Mouse (Mus musculus) stomach, embryonic 15.5 days (tissue): ENCODE data around the gene Pdzd9. TPM values are rescaled to one million over a fixed set of nuclear protein-coding genes. Genes with fewer than 3 reads are reported as not detected.
"Not testable (repeated sequence)": the region's sequence is repeated elsewhere in the genome, so short reads cannot be mapped to it uniquely, and the experiment has no call there.

Source experiments
- ATAC-seq: fragments of 200-750 bp; cut with Nextera tagmentation; 2 replicates; pipeline ENCODE4 v1.8.0; 2017; ENCODE audit warnings: low read depth, moderate number of reproducible peaks, moderate TSS enrichment; ENCODE audit not compliant: insufficient read depth, low FRiP score
- H3K27ac ChIP-seq: fragments of 300-500 bp; sonication (generic); 2 replicates; pipeline ENCODE4 v1.5.1; 2015; ENCODE audit warnings: mild to moderate bottlenecking, inconsistent platforms
- H3K27me3 ChIP-seq: fragments of 300-500 bp; sonication (generic); replicated peaks from 2 replicates; pipeline ENCODE4 v1.6.1; 2015; ENCODE audit warnings: inconsistent platforms
- H3K36me3 ChIP-seq: fragments of 300-500 bp; sonication (generic); 2 replicates; pipeline ENCODE4 v1.6.1; 2015; ENCODE audit warnings: inconsistent platforms
- H3K4me1 ChIP-seq: fragments of 300-500 bp; sonication (generic); 2 replicates; pipeline ENCODE4 v1.6.1; 2015; ENCODE audit warnings: inconsistent platforms
- H3K4me2 ChIP-seq: fragments of 300-500 bp; sonication (generic); 2 replicates; pipeline ENCODE4 v1.6.1; 2015; ENCODE audit warnings: mild to moderate bottlenecking, inconsistent platforms
- H3K4me3 ChIP-seq: fragments of 300-500 bp; sonication (generic); replicated peaks from 2 replicates; pipeline ENCODE4 v1.5.1; 2015; ENCODE audit warnings: inconsistent platforms
- H3K9ac ChIP-seq: fragments of 300-500 bp; sonication (generic); 2 replicates; pipeline ENCODE4 v1.6.1; 2015; ENCODE audit warnings: inconsistent platforms
- H3K9me3 ChIP-seq: fragments of 300-500 bp; sonication (generic); 2 replicates; pipeline ENCODE4 v1.6.1; 2016; ENCODE audit warnings: inconsistent platforms
- WGBS: fragments of 180-500 bp; shearing (Covaris S2); methylation state at CpG from one replicate; pipeline ENCODE4 v1.1.7; 2015; 5-methylcytosine and 5-hydroxymethylcytosine counted together
- polyA plus RNA-seq: library from polyadenylated mRNA; unstranded; fragments of >200 nt; fragmentation: Nextera tagmentation; extraction: Ambion mirVana; gene quantifications from 2 replicates; pipeline ENCODE4 v1.2.1, GENCODE M21; 2015

The Pdzd9 gene
- 0.28 and 0.44 TPM in 2 replicates for polyA plus RNA-seq

DNA sequence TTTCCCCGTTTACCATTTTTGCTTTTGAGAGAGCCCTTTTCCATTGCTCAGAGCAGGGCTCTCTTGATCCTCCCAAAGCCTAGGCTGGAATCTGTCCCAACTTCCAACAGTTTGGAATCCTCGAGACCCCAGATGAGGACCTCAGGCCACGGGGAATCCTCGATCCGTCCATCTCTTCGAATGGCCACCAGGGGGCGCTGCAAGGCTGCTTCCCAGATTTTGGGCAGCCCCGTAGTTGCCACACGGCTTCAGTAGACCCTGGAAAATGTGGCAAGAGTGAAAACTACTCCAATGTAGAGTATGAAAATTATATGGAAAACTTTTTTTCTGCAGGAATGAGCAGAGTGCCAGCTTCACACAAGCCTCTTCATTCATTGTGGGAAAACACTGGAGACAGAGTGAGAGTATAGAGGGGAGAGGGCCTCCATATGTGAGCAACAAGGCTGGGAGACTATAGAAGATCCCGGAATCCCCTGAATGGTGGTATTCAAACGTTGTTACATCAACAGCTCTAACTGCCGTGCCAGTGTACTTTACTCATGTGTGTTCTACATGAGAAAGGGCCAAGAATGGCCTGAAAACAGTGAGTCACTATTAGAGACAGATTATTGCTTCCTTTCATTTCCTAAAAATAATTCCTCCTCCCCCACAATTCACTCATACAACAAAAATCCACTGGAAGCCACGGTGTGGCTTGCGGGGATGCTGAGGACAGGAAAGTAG lies at the start of gene Pdzd9:
Gene Pdzd9 (minus strand): TSS at position 191 of the 723 bp plus-strand sequence.
- H3K9ac ChIP-seq: no peak within 1 kb of the TSS
- H3K9me3 ChIP-seq: no peaks in the 10 kb centered on the region
- no peaks in the 10 kb centered on the region for H3K36me3 ChIP-seq
- 21% methylated on average over 14 of the region's 14 CpGs for WGBS
- H3K27ac ChIP-seq: no peak within 1 kb of the TSS
- H3K4me1 ChIP-seq: peaks cover 5% of the 10 kb centered on the region; the same call in 1 of the 2 replicates
- no peak for ATAC-seq
- H3K4me2 ChIP-seq: no peak within 1 kb of the TSS; the same call in 1 of the 2 replicates
- no peaks in the 10 kb centered on the region for H3K27me3 ChIP-seq
- no peak within 1 kb of the TSS for H3K4me3 ChIP-seq

DNA sequence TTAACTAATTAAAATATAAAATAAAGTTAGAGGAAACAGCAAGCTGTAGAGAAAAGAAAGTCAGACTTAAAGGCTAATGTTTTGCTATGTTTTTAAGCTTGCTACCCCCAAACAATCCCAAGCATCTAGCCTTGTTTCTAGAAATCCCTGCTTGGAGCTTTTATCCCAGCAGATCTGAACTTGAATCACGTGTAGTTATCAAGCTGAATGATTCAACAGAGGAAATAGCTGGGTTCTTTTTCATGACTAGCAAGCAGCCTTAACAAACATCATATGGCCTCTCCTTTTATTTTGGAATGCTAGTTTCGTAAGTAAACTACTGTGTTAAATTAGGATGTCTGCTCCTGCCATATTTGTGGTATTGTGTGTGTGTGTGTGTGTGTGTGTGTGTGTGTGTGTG lies 47.1 kb upstream of the Pdzd9 start:
- no peak overlapping the region for H3K4me3 ChIP-seq
- H3K9ac ChIP-seq: no peak overlapping the region
- no peak overlapping the region for H3K27ac ChIP-seq
- no peaks in the 10 kb centered on the region for H3K36me3 ChIP-seq
- 57% methylated on average over 2 of the region's 2 CpGs for WGBS
- H3K27me3 ChIP-seq: no peaks in the 10 kb centered on the region
- no peak overlapping the region for H3K4me2 ChIP-seq
- ATAC-seq: no peak
- H3K9me3 ChIP-seq: no peaks in the 10 kb centered on the region
- H3K4me1 ChIP-seq: no peaks in the 10 kb centered on the region

DNA sequence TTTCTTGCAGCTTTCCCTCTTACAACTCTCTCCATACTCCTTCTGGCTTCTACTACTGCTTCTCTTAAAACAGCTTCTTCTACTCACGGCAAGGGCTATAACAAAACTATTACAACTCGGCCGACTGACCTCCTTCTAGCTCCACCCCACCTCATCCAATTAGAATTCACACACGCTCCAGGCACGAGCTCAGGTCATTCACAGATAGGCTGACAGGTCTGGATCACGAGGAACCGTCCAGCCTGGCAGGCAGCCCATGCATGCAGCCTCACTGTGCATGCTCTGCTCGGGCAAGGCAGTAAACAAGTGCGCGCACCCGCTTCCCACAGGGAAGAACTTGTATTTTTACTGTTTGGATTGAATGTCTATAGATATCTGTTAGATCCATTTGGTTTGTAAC lies 43.8 kb upstream of the Pdzd9 start:
- not testable (repeated sequence) for H3K4me1 ChIP-seq, H3K4me3 ChIP-seq, H3K36me3 ChIP-seq, H3K9ac ChIP-seq, H3K27ac ChIP-seq, ATAC-seq, H3K4me2 ChIP-seq, H3K9me3 ChIP-seq, H3K27me3 ChIP-seq
- 87% methylated on average over 11 of the region's 11 CpGs for WGBS

DNA sequence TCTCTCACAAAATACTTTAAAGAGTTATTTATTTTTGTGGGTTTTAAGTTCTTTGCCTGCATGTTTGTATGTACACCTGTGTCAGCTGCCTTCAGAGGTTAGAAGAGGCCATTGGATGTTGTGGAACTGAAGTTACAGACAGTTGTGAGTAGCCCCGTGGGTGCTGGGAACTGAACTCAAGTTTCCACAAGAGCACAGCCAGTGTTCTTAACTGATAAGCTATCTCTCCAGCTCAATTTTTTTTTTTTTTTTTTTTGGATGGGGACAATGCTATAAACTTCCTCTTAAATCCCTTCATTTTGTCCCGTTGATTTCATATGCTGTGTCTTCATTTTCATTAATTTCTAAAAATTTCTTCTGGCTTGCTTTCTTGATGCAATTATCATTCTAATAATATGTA lies 43.1 kb upstream of the Pdzd9 start:
- 89% methylated on average over 2 of the region's 2 CpGs for WGBS
- Histone ChIP-seq H3K27me3 (no peaks in the 10 kb centered on the region), H3K4me1 (no peaks in the 10 kb centered on the region), H3K4me3 (no peak overlapping the region), H3K27ac (no peak overlapping the region), H3K9ac (no peak overlapping the region), H3K9me3 (no peaks in the 10 kb centered on the region), H3K4me2 (no peak overlapping the region), H3K36me3 (no peaks in the 10 kb centered on the region)
- no peak for ATAC-seq

DNA sequence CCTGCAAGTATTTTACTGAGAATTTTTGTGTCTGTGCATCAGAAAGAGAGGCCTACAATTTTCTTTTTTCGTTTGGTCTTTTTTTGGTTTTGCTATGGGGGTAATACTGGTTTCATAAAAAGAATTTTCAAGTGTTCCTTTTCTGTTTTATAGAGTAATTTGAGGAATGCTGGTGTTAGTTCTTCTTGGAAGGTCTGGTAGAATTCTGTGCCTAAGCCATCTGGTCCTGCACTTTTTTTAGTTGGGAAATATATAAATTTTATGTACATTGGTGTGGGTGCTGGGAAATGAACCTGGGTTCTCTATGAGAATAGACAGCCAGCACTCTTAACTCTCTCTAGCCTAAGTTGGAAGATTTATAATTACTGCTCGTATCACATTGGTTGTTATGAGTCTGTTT lies 41.9 kb upstream of the Pdzd9 start:
- Histone ChIP-seq H3K36me3 (no peaks in the 10 kb centered on the region), H3K4me3 (no peak overlapping the region), H3K27ac (no peak overlapping the region), H3K4me1 (no peaks in the 10 kb centered on the region), H3K27me3 (no peaks in the 10 kb centered on the region), H3K9ac (no peak overlapping the region), H3K4me2 (no peak overlapping the region), H3K9me3 (no peaks in the 10 kb centered on the region)
- WGBS: 87% methylated on average over 2 of the region's 2 CpGs
- no peak for ATAC-seq

DNA sequence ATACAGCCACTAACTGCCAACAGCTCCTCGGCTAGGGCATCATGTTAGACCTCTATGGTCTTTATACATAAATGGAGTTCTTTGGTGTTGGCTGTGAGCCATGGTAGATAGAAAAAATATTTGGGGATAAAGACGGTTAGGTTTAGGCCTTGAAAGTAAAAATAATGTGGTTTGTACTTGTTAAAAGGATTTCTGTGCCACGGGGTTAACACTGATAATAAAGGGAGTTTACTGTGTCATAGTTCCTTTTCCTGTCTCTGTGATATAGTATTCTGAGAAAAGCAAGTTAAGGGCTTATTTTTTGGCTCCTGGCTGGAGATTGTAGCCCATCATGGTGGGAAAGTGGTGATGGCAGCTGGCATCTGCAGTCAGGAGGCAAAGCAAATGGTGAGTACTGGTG lies 33.7 kb upstream of the Pdzd9 start:
- H3K4me1 ChIP-seq: peaks cover 3% of the 10 kb centered on the region; the same call in 1 of the 2 replicates
- no peak overlapping the region for H3K27ac ChIP-seq
- H3K4me3 ChIP-seq: no peak overlapping the region
- 54% methylated on average over 3 of the region's 3 CpGs for WGBS
- no peaks in the 10 kb centered on the region for H3K27me3 ChIP-seq
- H3K9ac ChIP-seq: no peak overlapping the region
- H3K36me3 ChIP-seq: no peaks in the 10 kb centered on the region
- ATAC-seq: no peak
- no peaks in the 10 kb centered on the region for H3K9me3 ChIP-seq
- H3K4me2 ChIP-seq: no peak overlapping the region

DNA sequence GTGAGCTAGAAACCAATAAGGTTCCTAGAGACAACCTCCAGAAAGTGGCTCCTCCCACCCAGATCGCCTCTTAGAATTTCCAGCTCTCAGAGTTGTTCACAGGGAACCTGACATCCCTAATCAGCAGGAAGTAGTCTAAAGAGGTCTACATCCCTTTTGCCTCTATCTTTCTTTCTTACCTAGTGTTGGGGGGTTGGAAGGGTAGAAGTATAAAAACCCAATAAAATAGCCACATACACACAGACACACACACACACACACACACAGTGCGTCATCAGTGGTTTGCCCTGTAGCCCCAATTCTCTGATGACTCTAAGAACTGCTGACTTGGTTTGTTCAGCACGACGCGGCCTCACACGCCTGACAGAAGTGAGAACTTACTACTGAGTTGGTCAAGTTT lies 29.4 kb upstream of the Pdzd9 start:
- Histone ChIP-seq H3K4me2 (no peak overlapping the region), H3K27ac (no peak overlapping the region), H3K9ac (no peak overlapping the region), H3K4me1 (peaks cover 3% of the 10 kb centered on the region; the same call in 1 of the 2 replicates), H3K27me3 (no peaks in the 10 kb centered on the region), H3K4me3 (no peak overlapping the region), H3K36me3 (no peaks in the 10 kb centered on the region), H3K9me3 (no peaks in the 10 kb centered on the region)
- 89% methylated on average over 6 of the region's 6 CpGs for WGBS
- no peak for ATAC-seq

DNA sequence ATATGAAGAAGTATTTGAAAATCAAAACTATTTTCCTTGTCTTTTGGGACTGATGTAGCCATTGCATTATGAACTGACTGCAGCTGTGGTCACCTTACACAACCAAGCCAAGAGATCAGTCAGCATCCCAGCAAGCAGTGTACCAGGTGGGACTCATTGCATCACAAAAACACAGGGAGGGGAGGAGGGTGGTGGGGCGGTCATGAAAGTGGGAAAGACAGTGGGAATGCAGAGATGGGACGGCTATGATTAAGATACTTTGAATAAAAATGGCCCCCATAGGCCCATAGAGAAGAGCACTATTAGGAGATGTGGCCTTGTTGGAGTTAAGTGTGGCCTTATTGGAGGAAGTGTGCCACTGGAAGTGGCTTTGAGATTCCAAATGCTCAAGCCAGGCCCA lies 26.2 kb upstream of the Pdzd9 start:
- H3K4me3 ChIP-seq: no peak overlapping the region
- no peaks in the 10 kb centered on the region for H3K27me3 ChIP-seq
- no peak overlapping the region for H3K4me2 ChIP-seq
- no peak overlapping the region for H3K9ac ChIP-seq
- no peak overlapping the region for H3K27ac ChIP-seq
- H3K4me1 ChIP-seq: peaks cover 3% of the 10 kb centered on the region; the same call in 1 of the 2 replicates
- 95% methylated on average over 2 of the region's 2 CpGs for WGBS
- no peaks in the 10 kb centered on the region for H3K36me3 ChIP-seq
- no peaks in the 10 kb centered on the region for H3K9me3 ChIP-seq
- ATAC-seq: no peak

DNA sequence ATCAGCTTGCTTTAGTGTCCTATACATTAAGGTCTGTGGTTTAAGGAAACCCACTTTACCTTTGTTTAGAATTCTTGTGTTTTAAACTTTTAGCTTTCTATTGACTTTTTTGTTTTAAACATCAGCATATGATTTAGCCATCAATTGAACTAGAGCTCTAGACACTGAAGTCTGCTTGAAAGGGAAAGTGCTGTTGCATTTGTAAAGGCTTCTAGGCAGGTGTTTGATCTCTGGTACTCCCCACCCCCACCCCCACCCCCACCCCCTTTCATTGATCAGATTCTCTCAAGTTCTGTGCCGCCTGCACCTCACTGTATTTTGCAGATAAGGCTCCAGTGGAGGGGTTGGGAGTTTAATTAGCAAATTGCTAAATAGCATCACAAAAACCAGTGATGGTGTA lies 25.5 kb upstream of the Pdzd9 start:
- no peak overlapping the region for H3K4me2 ChIP-seq

DNA sequence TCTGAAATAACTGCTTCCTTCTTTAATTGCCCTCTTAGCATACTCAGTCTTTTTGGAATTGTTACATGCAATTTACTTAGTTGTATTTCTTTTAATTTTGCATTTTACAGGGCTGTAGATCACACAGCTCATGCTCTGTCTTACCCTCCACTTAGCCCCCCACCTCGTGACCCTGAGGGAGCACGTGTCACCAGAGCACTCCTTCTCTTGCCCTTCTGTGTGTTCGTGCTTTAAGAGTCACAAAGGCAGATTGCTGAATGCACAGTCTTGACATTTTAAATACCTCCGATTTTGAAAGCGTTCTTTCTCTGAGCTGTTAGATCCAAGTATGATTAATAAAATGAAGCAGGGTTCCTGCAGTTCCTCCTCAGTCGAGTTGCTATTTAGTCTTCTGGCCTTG lies 25.1 kb upstream of the Pdzd9 start:
- Histone ChIP-seq H3K27me3 (no peaks in the 10 kb centered on the region), H3K4me3 (no peak overlapping the region), H3K9me3 (no peaks in the 10 kb centered on the region), H3K9ac (no peak overlapping the region), H3K4me2 (no peak overlapping the region), H3K36me3 (no peaks in the 10 kb centered on the region), H3K27ac (no peak overlapping the region; the same call in 1 of the 2 replicates), H3K4me1 (peaks cover 3% of the 10 kb centered on the region; the same call in 1 of the 2 replicates)
- 24% methylated on average over 6 of the region's 6 CpGs for WGBS
- ATAC-seq: no peak

More for the DNA sequence above, 25.5 kb upstream of the Pdzd9 start:
- no peaks in the 10 kb centered on the region for H3K36me3 ChIP-seq
- peaks cover 3% of the 10 kb centered on the region; the same call in 1 of the 2 replicates for H3K4me1 ChIP-seq
- no peak for ATAC-seq
- H3K9ac ChIP-seq: no peak overlapping the region
- no peak overlapping the region; the same call in 1 of the 2 replicates for H3K27ac ChIP-seq
- H3K27me3 ChIP-seq: no peaks in the 10 kb centered on the region
- no peak overlapping the region for H3K4me3 ChIP-seq
- 75% methylated on average over 1 of the region's 1 CpGs for WGBS
- H3K9me3 ChIP-seq: no peaks in the 10 kb centered on the region

DNA sequence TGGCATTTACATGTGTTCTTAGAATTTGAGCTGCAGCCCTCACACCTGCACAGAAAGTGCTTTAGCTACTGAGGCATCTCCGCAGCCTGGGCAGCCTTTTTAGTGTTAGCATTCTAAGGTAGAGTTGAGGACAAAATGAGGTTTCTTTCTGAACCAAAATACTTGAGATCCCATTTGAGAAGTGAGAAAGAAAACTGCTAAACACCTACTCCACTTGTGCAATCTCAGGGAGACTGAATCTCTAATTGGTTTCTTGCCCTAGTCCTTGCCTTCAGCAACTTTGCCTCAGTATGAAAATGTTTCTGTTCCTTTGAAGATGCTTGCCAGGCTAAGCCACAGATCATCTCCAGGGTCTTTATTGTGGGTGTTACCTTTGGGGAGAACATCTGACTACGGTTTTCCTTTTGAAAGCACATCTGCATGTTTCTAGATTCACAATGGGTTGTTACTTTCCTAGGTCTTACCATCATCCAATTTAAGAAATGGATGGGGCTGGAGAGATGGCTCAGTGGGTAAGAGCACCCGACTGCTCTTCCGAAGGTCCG lies 23.8 kb upstream of the Pdzd9 start:
- no peak overlapping the region for H3K9ac ChIP-seq
- no peaks in the 10 kb centered on the region for H3K4me1 ChIP-seq
- no peaks in the 10 kb centered on the region for H3K9me3 ChIP-seq
- no peaks in the 10 kb centered on the region for H3K36me3 ChIP-seq
- no peak for ATAC-seq
- WGBS: 94% methylated on average over 5 of the region's 5 CpGs
- H3K4me3 ChIP-seq: no peak overlapping the region
- H3K27me3 ChIP-seq: no peaks in the 10 kb centered on the region
- H3K27ac ChIP-seq: no peak overlapping the region
- no peak overlapping the region for H3K4me2 ChIP-seq

DNA sequence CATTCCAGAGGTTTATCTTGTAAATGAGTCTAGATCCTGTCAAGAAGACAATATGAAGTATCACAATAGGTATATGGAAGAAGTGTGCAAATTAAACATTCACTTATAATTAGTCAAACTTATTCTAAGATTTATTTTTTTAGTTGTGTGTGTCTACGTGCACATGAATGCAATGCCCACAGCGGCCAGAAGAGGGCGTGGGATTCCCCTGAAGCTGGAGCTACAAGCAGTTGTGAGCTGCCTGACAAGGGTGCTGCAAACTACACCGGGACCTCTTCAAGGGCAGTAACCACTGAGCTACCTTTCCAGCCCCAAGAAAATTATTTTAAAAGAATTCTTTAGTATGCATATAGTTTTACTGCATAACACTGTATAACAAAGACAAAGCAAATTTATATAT lies 20.5 kb upstream of the Pdzd9 start:
- Histone ChIP-seq H3K9me3 (no peaks in the 10 kb centered on the region), H3K36me3 (no peaks in the 10 kb centered on the region), H3K27me3 (no peaks in the 10 kb centered on the region), H3K27ac (no peak overlapping the region), H3K4me2 (no peak overlapping the region), H3K9ac (no peak overlapping the region), H3K4me3 (no peak overlapping the region), H3K4me1 (no peaks in the 10 kb centered on the region)
- no peak for ATAC-seq
- WGBS: 69% methylated on average over 4 of the region's 4 CpGs
